Mouse (Mus musculus) neural tube, embryonic 11.5 days (tissue): ENCODE data around the gene Hes5. TPM values are rescaled to one million over a fixed set of nuclear protein-coding genes. Genes with fewer than 3 reads are reported as not detected.

ENCODE experiments used
- ATAC-seq: fragments of 200-750 bp; cut with Nextera tagmentation; 2 replicates; pipeline ENCODE4 v1.8.0; 2017; ENCODE audit warnings: moderate number of reproducible peaks, mild to moderate bottlenecking, moderate TSS enrichment, moderate library complexity; ENCODE audit not compliant: insufficient read depth, low FRiP score, low TSS enrichment
- DNase-seq: peaks from one replicate; pipeline ENCODE4 v3.0.0-alpha.2; 2015; ENCODE audit warnings: low spot score
- H3K27ac ChIP-seq: fragments of 300-500 bp; sonication (generic); 2 replicates; pipeline ENCODE4 v1.5.1; 2014; ENCODE audit warnings: low read depth, mild to moderate bottlenecking, low read length
- H3K27me3 ChIP-seq: fragments of 300-500 bp; sonication (generic); 2 replicates; pipeline ENCODE4 v1.6.1; 2014; ENCODE audit warnings: mild to moderate bottlenecking, low read length, mixed read lengths; ENCODE audit not compliant: control insufficient read depth, insufficient read depth
- H3K36me3 ChIP-seq: fragments of 300-500 bp; sonication (generic); 2 replicates; pipeline ENCODE4 v1.6.1; 2014; ENCODE audit warnings: mild to moderate bottlenecking, low read length, moderate library complexity, mixed read lengths; ENCODE audit not compliant: control insufficient read depth, insufficient read depth
- H3K4me1 ChIP-seq: fragments of 300-500 bp; sonication (generic); 2 replicates; pipeline ENCODE4 v1.6.1; 2014; ENCODE audit warnings: low read length, mixed read lengths; ENCODE audit not compliant: control insufficient read depth, insufficient read depth
- H3K4me2 ChIP-seq: fragments of 300-500 bp; sonication (generic); 2 replicates; pipeline ENCODE4 v1.6.1; 2014; ENCODE audit warnings: low read depth, mild to moderate bottlenecking, moderate library complexity
- H3K4me3 ChIP-seq: fragments of 300-500 bp; sonication (generic); 2 replicates; pipeline ENCODE4 v1.5.1; 2014; ENCODE audit warnings: low read depth, low read length
- H3K9ac ChIP-seq: fragments of 300-500 bp; sonication (generic); 2 replicates; pipeline ENCODE4 v1.6.1; 2014; ENCODE audit warnings: mild to moderate bottlenecking, low read length
- H3K9me3 ChIP-seq: fragments of 300-500 bp; sonication (generic); 2 replicates; pipeline ENCODE4 v1.6.1; 2016; ENCODE audit warnings: low read length; ENCODE audit not compliant: control insufficient read depth
- WGBS: fragments of 180-500 bp; shearing (Covaris S2); extraction: QIAGEN DNeasy Blood & Tissue Kit; methylation state at CpG from one replicate; pipeline ENCODE4 v1.1.7; 2014; 5-methylcytosine and 5-hydroxymethylcytosine counted together
- polyA plus RNA-seq: library from polyadenylated mRNA; unstranded; fragments of >200 nt; fragmentation: Nextera tagmentation; extraction: Ambion mirVana; gene quantifications from 2 replicates; pipeline ENCODE4 v1.2.1, GENCODE M21; 2014

The Hes5 gene
- polyA plus RNA-seq, 1 experiment from 2014 or later = 218 TPM

GRCm38 (mm10) chr4:154925413-154925812 lies 35.3 kb upstream of the Hes5 start:
- ATAC-seq (no peak), DNase-seq (no peak)
- Histone ChIP-seq H3K9ac (no peak overlapping the region), H3K9me3 (no peaks in the 10 kb centered on the region), H3K4me1 (no peaks in the 10 kb centered on the region), H3K4me2 (no peak overlapping the region), H3K36me3 (no peaks in the 10 kb centered on the region), H3K27me3 (no peaks in the 10 kb centered on the region), H3K27ac (no peak overlapping the region), H3K4me3 (no peak overlapping the region)
- 59% methylated on average over 4 of the region's 4 CpGs for WGBS

GRCm38 (mm10) chr4:154926969-154927898 lies 33.5 kb upstream of the Hes5 start:
- no peak overlapping the region for H3K27ac ChIP-seq
- no peaks in the 10 kb centered on the region for H3K4me1 ChIP-seq
- WGBS = 67% methylated on average over 9 of the region's 9 CpGs
- peak overlapping the region; percentile 10; the same call in 1 of the 2 replicates for H3K9ac ChIP-seq
- no peaks in the 10 kb centered on the region for H3K36me3 ChIP-seq
- no peak overlapping the region for H3K4me2 ChIP-seq
- H3K4me3 ChIP-seq = no peak overlapping the region
- H3K9me3 ChIP-seq = no peaks in the 10 kb centered on the region
- ATAC-seq (no peak), DNase-seq (no peak)
- H3K27me3 ChIP-seq = no peaks in the 10 kb centered on the region

- H3K4me2 ChIP-seq = no peak overlapping the region
- no peak for DNase-seq
- WGBS = 49% methylated on average over 5 of the region's 5 CpGs
Measured at GRCm38 (mm10) chr4:154927899-154928337, 32.8 kb upstream of the Hes5 start.

GRCm38 (mm10) chr4:154928395-154929087 lies 32.2 kb upstream of the Hes5 start, which contains the start of gene Tnfrsf14:
Tnfrsf14 (minus strand) TSS chr4:154928563.
- Histone ChIP-seq H3K9ac (peak within 1 kb of the TSS; percentile 10; the same call in 1 of the 2 replicates), H3K4me1 (no peaks in the 10 kb centered on the region), H3K9me3 (no peaks in the 10 kb centered on the region), H3K36me3 (no peaks in the 10 kb centered on the region), H3K27me3 (no peaks in the 10 kb centered on the region), H3K4me2 (no peak within 1 kb of the TSS), H3K27ac (no peak within 1 kb of the TSS), H3K4me3 (no peak within 1 kb of the TSS)
- DNase-seq (no peak), ATAC-seq (no peak)
- whole genome bisulfite sequencing = 50% methylated on average over 12 of the region's 12 CpGs

More at GRCm38 (mm10) chr4:154927899-154928337, 32.8 kb upstream of the Hes5 start:
- no peak overlapping the region for H3K9ac ChIP-seq
- ATAC-seq = no peak
- no peaks in the 10 kb centered on the region for H3K27me3 ChIP-seq
- no peak overlapping the region for H3K27ac ChIP-seq
- H3K36me3 ChIP-seq = no peaks in the 10 kb centered on the region
- H3K4me1 ChIP-seq = no peaks in the 10 kb centered on the region
- H3K9me3 ChIP-seq = no peaks in the 10 kb centered on the region
- H3K4me3 ChIP-seq = no peak overlapping the region

GRCm38 (mm10) chr4:154929088-154929660 lies 31.5 kb upstream of the Hes5 start:
- no peak for ATAC-seq
- DNase-seq = no peak
- Histone ChIP-seq H3K27ac (no peak overlapping the region), H3K36me3 (no peaks in the 10 kb centered on the region), H3K4me3 (no peak overlapping the region), H3K9ac (no peak overlapping the region), H3K4me2 (no peak overlapping the region), H3K27me3 (no peaks in the 10 kb centered on the region), H3K9me3 (no peaks in the 10 kb centered on the region), H3K4me1 (no peaks in the 10 kb centered on the region)
- WGBS = 79% methylated on average over 12 of the region's 12 CpGs

GRCm38 (mm10) chr4:154933306-154933907 lies 27.3 kb upstream of the Hes5 start:
- Histone ChIP-seq H3K9me3 (no peaks in the 10 kb centered on the region), H3K27ac (no peak overlapping the region), H3K27me3 (no peaks in the 10 kb centered on the region), H3K4me2 (no peak overlapping the region), H3K4me3 (no peak overlapping the region), H3K9ac (no peak overlapping the region; the same call in 1 of the 2 replicates), H3K36me3 (no peaks in the 10 kb centered on the region), H3K4me1 (no peaks in the 10 kb centered on the region)
- DNase-seq = no peak
- 61% methylated on average over 13 of the region's 13 CpGs for WGBS
- ATAC-seq = no peak

GRCm38 (mm10) chr4:154934800-154935199 lies 25.9 kb upstream of the Hes5 start:
- DNase-seq = no peak
- Histone ChIP-seq H3K27me3 (no peaks in the 10 kb centered on the region), H3K27ac (no peak overlapping the region), H3K9me3 (no peaks in the 10 kb centered on the region), H3K4me3 (no peak overlapping the region), H3K36me3 (no peaks in the 10 kb centered on the region), H3K9ac (no peak overlapping the region), H3K4me2 (no peak overlapping the region), H3K4me1 (no peaks in the 10 kb centered on the region)
- WGBS = 86% methylated on average over 2 of the region's 2 CpGs
- no peak for ATAC-seq

- Histone ChIP-seq H3K4me1 (no peaks in the 10 kb centered on the region), H3K27ac (no peak overlapping the region), H3K4me2 (no peak overlapping the region), H3K4me3 (no peak overlapping the region), H3K36me3 (no peaks in the 10 kb centered on the region), H3K9ac (no peak overlapping the region), H3K27me3 (no peaks in the 10 kb centered on the region), H3K9me3 (no peaks in the 10 kb centered on the region)
- WGBS = 81% methylated on average over 7 of the region's 7 CpGs
- DNase-seq (no peak), ATAC-seq (no peak)
Measured at GRCm38 (mm10) chr4:154935788-154936187, 24.9 kb upstream of the Hes5 start.
